Mouse (Mus musculus) kidney, postnatal 0 days (tissue): ENCODE measurements around the gene Armc7. TPM values are rescaled to one million over a fixed set of nuclear protein-coding genes. Genes with fewer than 3 reads are reported as not detected.

Experiments
- ATAC-seq: fragments of 200-750 bp; cut with Nextera tagmentation; replicated peaks from 2 replicates; pipeline ENCODE4 v1.8.0; 2017; ENCODE audit warnings: low read depth, moderate number of reproducible peaks, moderate TSS enrichment, moderate library complexity; ENCODE audit not compliant: low FRiP score
- DNase-seq: peaks from one replicate; pipeline ENCODE4 v3.0.0-alpha.2; 2016; ENCODE audit warnings: low spot score
- H3K27ac ChIP-seq: fragments of 300-500 bp; sonication (generic); 2 replicates; pipeline ENCODE4 v1.5.1; 2014; ENCODE audit warnings: mild to moderate bottlenecking
- H3K27me3 ChIP-seq: fragments of 300-500 bp; sonication (generic); 2 replicates; pipeline ENCODE4 v1.6.1; 2014; ENCODE audit warnings: low read length, mixed read lengths; ENCODE audit not compliant: insufficient read depth
- H3K36me3 ChIP-seq: fragments of 300-500 bp; sonication (generic); 2 replicates; pipeline ENCODE4 v1.6.1; 2014; ENCODE audit warnings: low read length, mixed read lengths; ENCODE audit not compliant: insufficient read depth
- H3K4me1 ChIP-seq: fragments of 300-500 bp; sonication (generic); replicated peaks from 2 replicates; pipeline ENCODE4 v1.6.1; 2014; ENCODE audit warnings: antibody characterized with exemption, low read length, mixed read lengths; ENCODE audit not compliant: insufficient read depth
- H3K4me2 ChIP-seq: fragments of 300-500 bp; sonication (generic); 2 replicates; pipeline ENCODE4 v1.6.1; 2014; ENCODE audit warnings: mild to moderate bottlenecking, low read length, moderate library complexity, mixed read lengths
- H3K4me3 ChIP-seq: fragments of 300-500 bp; sonication (generic); replicated peaks from 2 replicates; pipeline ENCODE4 v1.5.1; 2014; ENCODE audit warnings: low read depth, low read length
- H3K9ac ChIP-seq: fragments of 300-500 bp; sonication (generic); 2 replicates; pipeline ENCODE4 v1.6.1; 2014; ENCODE audit warnings: low read depth, low read length
- H3K9me3 ChIP-seq: fragments of 300-500 bp; sonication (generic); replicated peaks from 2 replicates; pipeline ENCODE4 v1.6.1; 2016; ENCODE audit warnings: low read length, inconsistent platforms, mixed read lengths
- CTCF ChIP-seq: IDR thresholded peaks from 2 replicates; pipeline ENCODE4 v1.5.1; 2016; ENCODE audit warnings: antibody characterized with exemption, low read depth, mild to moderate bottlenecking, moderate library complexity
- WGBS: fragments of 180-500 bp; shearing (Covaris S2); extraction: QIAGEN DNeasy Blood & Tissue Kit; methylation state at CpG from one replicate; pipeline ENCODE4 v1.1.7; 2014; 5-methylcytosine and 5-hydroxymethylcytosine counted together
- polyA plus RNA-seq: library from polyadenylated mRNA; unstranded; fragments of >200 nt; fragmentation: Nextera tagmentation; extraction: Ambion mirVana; gene quantifications from 2 replicates; pipeline ENCODE4 v1.2.1, GENCODE M21; 2015

Armc7 gene
- 6.9 and 8.3 TPM in 2 replicates for polyA plus RNA-seq

GRCm38 (mm10) chr11:115475025-115475757 is at the start of gene Armc7:
Gene Armc7 (plus strand): TSS chr11:115475667.
- TF ChIP-seq CTCF, result no peak; the same call in 1 of the 2 replicates

GRCm38 (mm10) chr11:115425671-115426070 is 49.8 kb upstream of the Armc7 start:
- Histone ChIP-seq H3K9me3 (no peaks in the 10 kb centered on the region), H3K4me1 (peaks cover 8% of the 10 kb centered on the region; the same call in 1 of the 2 replicates), H3K4me2 (no peak overlapping the region), H3K36me3 (peaks cover 45% of the 10 kb centered on the region), H3K27ac (no peak overlapping the region), H3K4me3 (no peak overlapping the region), H3K27me3 (no peaks in the 10 kb centered on the region), H3K9ac (no peak overlapping the region)
- TF ChIP-seq CTCF, result no peak
- DNase-seq, result no peak
- 81% methylated on average over 6 of the region's 6 CpGs for WGBS
- ATAC-seq, result no peak

More at GRCm38 (mm10) chr11:115475025-115475757, at the start of gene Armc7:
- Histone ChIP-seq H3K4me1 (peaks cover 19% of the 10 kb centered on the region; the same call in 1 of the 2 replicates), H3K27me3 (no peaks in the 10 kb centered on the region), H3K4me3 (peak within 1 kb of the TSS; percentile 82), H3K9ac (peak within 1 kb of the TSS; percentile 87), H3K9me3 (no peaks in the 10 kb centered on the region), H3K27ac (peak within 1 kb of the TSS; percentile 51), H3K4me2 (peak within 1 kb of the TSS; percentile 98), H3K36me3 (no peaks in the 10 kb centered on the region)
- ATAC-seq (peak; percentile 93), DNase-seq (peak; percentile 98)
- WGBS, result under 1% methylated on average over 26 of the region's 26 CpGs

- no peaks in the 10 kb centered on the region for H3K9me3 ChIP-seq
- peak; percentile 29; the same call in 1 of the 2 replicates for ATAC-seq
- H3K27ac ChIP-seq, result peak overlapping the region; percentile 54; the same call in 1 of the 2 replicates
- no peak overlapping the region for H3K4me3 ChIP-seq
- no peaks in the 10 kb centered on the region for H3K27me3 ChIP-seq
- no peak overlapping the region for H3K4me2 ChIP-seq
- peak; percentile 91 for DNase-seq
- no peaks in the 10 kb centered on the region for H3K4me1 ChIP-seq
- TF ChIP-seq CTCF, result peak; percentile 90
- peaks cover 61% of the 10 kb centered on the region for H3K36me3 ChIP-seq
- 35% methylated on average over 20 of the region's 20 CpGs for WGBS
- H3K9ac ChIP-seq, result no peak overlapping the region
Measured at GRCm38 (mm10) chr11:115427482-115428331, 47.8 kb upstream of the Armc7 start.

- no peak for ATAC-seq
- WGBS, result 79% methylated on average over 7 of the region's 7 CpGs
- no peak overlapping the region for H3K9ac ChIP-seq
- no peak overlapping the region for H3K4me3 ChIP-seq
- no peak overlapping the region for H3K4me2 ChIP-seq
- peaks cover 58% of the 10 kb centered on the region for H3K36me3 ChIP-seq
- no peak for TF ChIP-seq CTCF
- no peak for DNase-seq
- no peaks in the 10 kb centered on the region for H3K27me3 ChIP-seq
- no peaks in the 10 kb centered on the region for H3K9me3 ChIP-seq
- H3K27ac ChIP-seq, result no peak overlapping the region
- no peaks in the 10 kb centered on the region for H3K4me1 ChIP-seq
Measured at GRCm38 (mm10) chr11:115429307-115429706, 46.2 kb upstream of the Armc7 start.

- H3K9ac ChIP-seq, result no peak overlapping the region
- ATAC-seq (no peak), DNase-seq (no peak)
- no peaks in the 10 kb centered on the region; the same call in 1 of the 2 replicates for H3K4me1 ChIP-seq
- no peak overlapping the region for H3K4me2 ChIP-seq
- H3K4me3 ChIP-seq, result no peak overlapping the region
- no peaks in the 10 kb centered on the region for H3K27me3 ChIP-seq
- no peak overlapping the region for H3K27ac ChIP-seq
- TF ChIP-seq CTCF, result no peak
- H3K36me3 ChIP-seq, result peaks cover 46% of the 10 kb centered on the region
- 91% methylated on average over 6 of the region's 6 CpGs for WGBS
- no peaks in the 10 kb centered on the region for H3K9me3 ChIP-seq
Measured at GRCm38 (mm10) chr11:115430561-115430960, 44.9 kb upstream of the Armc7 start.

- ATAC-seq, result no peak
- 69% methylated on average over 4 of the region's 4 CpGs for WGBS
Measured at GRCm38 (mm10) chr11:115432814-115433213, 42.7 kb upstream of the Armc7 start.

More at GRCm38 (mm10) chr11:115432814-115433213, 42.7 kb upstream of the Armc7 start:
- TF ChIP-seq CTCF, result no peak
- DNase-seq, result no peak
- no peaks in the 10 kb centered on the region for H3K27me3 ChIP-seq
- H3K9me3 ChIP-seq, result no peaks in the 10 kb centered on the region
- peaks cover 5% of the 10 kb centered on the region; the same call in 1 of the 2 replicates for H3K4me1 ChIP-seq
- no peak overlapping the region for H3K9ac ChIP-seq
- H3K4me2 ChIP-seq, result no peak overlapping the region
- H3K27ac ChIP-seq, result 0 out of 2 replicates have a peak overlapping the region, but pooled peaks have one; percentile 47
- peaks cover 38% of the 10 kb centered on the region for H3K36me3 ChIP-seq
- no peak overlapping the region for H3K4me3 ChIP-seq
